Mouse (Mus musculus): ENCODE data around the gene Ccdc146.

The Ccdc146 gene

DNA sequence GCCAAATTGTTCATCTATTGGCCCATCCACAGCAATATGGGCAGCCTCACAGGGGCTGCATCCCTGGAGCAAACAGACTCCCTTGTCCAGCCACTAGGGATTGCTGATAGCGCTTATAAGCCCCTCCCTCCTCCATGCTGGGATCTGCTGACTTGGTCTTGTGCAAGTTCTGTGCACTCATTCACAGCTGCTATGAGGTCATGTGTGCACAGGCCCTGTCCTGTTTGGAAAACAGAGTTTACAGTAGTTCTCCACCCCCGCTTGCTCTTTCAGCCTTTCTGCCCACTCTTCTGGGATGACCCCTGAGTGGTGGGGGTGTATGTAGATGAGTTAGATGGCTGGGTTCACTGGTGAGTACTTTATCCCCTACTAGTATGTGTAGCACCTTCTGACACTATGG, 157.4 kb downstream of the Ccdc146 start:
- in situ Hi-C loops (cut with MboI; ENCODE audit: low sequenced_read_pairs) = loop anchor here (10.0 kb wide), 1 partner anchor 328 kb away; no protein-coding TSS in a partner anchor

DNA sequence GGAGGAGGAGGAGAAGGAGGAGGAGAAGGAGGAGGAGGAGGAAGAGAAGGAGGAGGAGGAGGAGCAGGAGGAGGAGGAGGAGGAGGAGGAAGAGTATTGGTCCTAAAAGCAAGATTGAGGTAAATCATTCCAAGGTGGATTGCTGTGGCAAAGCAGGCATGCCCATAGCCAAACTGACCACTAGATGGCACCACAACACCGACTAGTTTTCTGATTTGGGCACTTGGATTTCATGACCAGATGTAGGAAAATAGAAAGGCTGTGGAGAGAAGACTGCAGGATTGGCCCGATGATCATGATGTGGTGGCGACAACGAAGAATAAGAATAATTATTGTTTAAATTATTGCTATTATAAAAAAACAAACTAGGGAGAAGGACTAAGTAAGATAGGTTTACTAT, 159.4 kb downstream of the Ccdc146 start:
- in situ Hi-C loops (cut with MboI; ENCODE audit: low sequenced_read_pairs) = loop anchor here (10.0 kb wide), 1 partner anchor 330 kb away; no protein-coding TSS in a partner anchor

DNA sequence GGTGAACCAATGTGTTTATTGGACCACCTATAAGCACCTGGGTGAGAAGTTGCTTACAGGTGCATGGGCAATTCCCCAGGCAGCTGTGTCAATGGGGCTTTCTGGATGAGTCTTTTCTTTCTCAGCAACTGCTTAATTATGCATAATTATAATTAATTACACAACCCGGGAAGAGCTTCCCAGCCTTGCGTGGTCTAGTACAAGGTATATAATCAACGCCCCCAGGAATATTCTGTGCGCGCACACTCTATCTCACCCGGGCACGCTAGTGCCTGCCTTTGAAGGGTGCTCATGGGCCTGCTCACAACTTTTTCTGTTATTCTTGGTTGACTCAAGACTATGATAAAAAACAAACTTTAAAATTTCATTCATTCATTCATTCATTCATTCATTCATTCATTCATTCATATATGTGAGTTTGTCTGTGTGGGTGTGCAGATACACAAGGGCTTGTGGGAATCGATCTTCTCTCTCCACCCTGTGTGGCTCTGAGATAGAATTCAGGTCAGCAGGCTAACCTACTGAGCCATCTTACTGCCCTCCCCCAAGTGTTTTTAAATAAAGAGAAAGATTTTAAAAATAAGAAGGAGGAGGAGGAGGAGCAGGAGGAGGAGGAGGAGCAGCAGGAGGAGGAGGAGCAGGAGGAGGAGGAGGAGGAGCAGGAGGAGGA, 160.0 kb downstream of the Ccdc146 start:
- in situ Hi-C loops (cut with MboI; ENCODE audit: low sequenced_read_pairs) = loop anchor here (10.0 kb wide), 1 partner anchor 330 kb away; no protein-coding TSS in a partner anchor

DNA sequence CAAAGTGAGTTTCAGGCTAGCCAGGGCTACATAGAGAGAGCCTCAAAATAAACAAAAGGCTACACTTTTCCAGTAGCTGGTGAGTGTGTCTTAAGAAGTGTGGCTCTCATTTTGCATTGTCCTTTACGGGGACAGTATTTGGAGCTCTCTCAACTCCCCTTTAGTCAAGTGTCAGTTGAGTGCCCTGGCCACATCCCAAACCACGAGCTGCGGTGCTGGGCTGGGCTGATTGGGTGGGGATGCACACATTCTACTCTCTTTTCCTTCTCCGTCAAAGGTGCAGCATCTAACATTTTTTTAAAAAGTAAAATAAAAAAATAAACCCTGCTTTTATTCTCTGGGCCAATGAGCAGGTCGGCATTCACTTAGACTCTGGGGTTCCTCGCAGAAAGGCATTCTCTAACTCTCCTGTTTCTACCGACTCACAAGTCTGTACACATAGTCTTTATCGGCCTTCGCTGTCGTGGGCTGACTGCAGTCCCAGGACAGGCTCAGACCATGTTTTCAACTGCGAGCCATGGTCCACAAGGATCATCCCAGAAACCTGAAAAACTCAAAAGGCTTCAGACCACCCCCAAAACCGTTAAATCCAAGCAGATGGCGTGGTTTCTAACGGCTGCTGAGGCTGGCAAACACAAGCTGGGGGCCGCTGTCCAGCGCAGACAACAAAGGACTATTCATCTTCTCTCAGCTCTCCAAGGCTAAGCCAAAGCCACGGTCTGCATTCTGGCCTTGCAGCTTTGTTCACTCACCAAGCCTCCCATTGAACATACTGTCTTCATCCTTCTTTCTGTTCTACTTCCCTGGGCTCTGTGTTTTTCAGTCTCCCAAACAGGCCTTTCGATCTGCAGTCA, 161.0 kb downstream of the Ccdc146 start:
- in situ Hi-C loops (cut with MboI; ENCODE audit: low sequenced_read_pairs) = loop anchor here (10.0 kb wide), 1 partner anchor 331 kb away; no protein-coding TSS in a partner anchor

DNA sequence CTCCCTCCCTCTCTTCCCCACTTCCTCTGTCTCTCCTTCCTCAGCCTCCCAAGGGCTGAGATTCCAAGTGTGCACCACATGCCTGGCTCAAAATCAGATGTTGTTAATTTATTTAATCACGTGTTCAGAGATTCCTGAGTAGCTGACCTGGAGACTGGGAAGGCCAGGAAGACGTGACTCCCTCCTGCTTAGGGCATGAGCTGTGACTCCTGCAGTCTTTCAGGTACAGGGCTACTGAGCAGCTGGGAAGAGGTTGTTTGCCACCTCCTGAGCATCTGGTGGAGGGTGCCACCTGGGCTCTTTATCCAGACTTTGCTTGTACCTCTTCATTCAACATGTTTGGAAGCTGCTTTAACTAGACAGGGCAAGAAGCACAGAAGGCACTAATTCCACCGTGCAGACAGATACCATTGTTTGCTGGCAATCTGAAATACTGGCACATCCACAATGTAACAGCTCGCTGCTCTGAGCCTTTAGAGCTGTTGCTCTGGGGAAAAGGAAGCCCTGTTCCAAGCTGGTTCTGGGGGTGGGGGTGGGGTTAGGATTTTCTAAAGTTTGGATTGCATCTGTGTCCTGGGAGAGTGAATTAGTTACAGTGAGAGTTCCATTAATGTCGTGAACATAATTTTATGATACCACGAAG, 163.2 kb downstream of the Ccdc146 start:
- in situ Hi-C loops (cut with MboI; ENCODE audit: low sequenced_read_pairs) = loop anchor here (10.0 kb wide), 1 partner anchor 333 kb away; no protein-coding TSS in a partner anchor

DNA sequence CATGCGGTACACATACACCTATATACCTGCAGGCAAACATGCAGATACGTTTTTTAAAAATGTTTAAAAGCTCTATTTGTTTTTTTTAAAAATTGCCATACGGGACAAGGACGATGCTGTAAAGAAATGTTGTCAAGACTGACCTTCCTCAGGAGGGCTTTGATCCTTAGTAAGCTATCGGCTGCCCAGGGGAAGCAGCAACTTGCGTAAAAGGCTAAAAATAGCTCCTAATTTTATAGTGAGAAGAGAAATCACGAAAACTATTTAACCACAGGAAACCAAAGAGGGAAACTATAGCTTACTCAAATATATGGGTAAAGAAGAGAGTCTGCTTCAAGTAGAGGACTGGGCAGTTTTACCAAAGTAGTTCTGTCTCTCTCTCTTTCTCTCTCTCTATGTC, 163.7 kb downstream of the Ccdc146 start:
- in situ Hi-C loops (cut with MboI; ENCODE audit: low sequenced_read_pairs) = loop anchor here (10.0 kb wide), 1 partner anchor 334 kb away; no protein-coding TSS in a partner anchor

DNA sequence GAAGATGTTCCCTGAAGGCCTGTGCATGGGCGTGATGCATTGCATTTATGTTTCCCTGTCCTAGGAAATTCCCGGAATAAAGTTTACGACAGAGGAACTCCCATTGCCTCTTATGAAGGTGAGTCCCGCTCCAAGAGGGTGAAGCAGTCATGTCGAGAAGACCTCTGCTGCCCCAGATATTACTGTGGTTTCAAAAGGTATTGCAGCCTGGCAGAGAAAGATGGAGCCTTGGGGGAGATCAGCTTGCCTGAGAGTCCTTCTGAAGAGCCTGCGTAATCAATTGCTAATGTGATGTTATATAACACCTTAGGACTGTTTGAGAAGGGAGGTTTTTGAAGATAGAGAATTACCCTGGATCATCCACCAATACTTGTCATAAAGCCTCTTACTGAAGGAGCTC, 166.7 kb downstream of the Ccdc146 start:
- in situ Hi-C loops (cut with MboI; ENCODE audit: low sequenced_read_pairs) = no loop called here

DNA sequence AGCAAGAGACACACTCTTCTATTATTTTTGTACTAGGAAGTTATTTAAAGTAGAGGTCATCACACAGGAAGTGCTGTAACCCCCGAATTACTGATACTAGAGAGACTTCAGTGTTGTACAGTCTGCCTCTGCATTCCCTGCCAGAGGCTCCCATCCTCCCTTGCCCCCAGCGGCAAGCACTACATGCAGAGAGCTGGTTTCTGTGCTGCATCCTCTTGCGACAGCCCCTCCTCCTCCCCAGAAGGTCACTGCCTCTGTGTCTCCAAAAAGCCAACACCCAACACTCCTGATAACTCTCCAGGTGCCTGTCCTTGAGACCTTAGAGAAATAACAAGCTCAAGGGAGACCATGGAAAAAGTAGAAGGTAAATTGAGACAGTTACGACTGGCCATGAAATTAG, 167.4 kb downstream of the Ccdc146 start:
- in situ Hi-C loops (cut with MboI; ENCODE audit: low sequenced_read_pairs) = no loop called here

DNA sequence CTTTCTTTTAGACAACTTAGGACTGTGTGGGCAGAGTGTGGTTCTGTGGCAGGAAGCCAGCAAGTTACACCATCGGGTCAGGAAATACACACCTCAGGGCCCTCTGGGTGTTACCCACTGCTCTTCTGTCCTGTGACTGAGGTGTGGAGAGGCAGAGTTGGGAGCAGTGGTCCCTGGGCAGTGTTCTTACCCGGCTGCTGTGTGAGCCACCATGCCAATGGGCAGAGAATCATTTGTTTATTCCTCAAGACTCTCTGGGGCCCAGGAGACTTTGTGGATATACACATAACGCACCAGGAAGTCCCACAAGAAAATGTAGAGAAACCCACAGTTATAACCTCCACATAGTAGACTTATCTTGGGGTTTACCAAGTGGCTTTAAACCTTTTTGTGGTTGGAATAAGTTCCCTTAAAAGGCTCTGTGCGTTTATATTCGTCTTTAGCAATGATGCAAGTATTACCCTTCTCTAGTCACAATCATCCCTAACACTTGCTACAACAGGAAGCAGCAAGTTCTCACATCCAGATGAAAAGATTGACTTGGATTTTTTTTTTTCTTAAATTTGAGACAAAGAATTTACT, 168.8 kb downstream of the Ccdc146 start:
- in situ Hi-C loops (cut with MboI; ENCODE audit: low sequenced_read_pairs) = no loop called here

DNA sequence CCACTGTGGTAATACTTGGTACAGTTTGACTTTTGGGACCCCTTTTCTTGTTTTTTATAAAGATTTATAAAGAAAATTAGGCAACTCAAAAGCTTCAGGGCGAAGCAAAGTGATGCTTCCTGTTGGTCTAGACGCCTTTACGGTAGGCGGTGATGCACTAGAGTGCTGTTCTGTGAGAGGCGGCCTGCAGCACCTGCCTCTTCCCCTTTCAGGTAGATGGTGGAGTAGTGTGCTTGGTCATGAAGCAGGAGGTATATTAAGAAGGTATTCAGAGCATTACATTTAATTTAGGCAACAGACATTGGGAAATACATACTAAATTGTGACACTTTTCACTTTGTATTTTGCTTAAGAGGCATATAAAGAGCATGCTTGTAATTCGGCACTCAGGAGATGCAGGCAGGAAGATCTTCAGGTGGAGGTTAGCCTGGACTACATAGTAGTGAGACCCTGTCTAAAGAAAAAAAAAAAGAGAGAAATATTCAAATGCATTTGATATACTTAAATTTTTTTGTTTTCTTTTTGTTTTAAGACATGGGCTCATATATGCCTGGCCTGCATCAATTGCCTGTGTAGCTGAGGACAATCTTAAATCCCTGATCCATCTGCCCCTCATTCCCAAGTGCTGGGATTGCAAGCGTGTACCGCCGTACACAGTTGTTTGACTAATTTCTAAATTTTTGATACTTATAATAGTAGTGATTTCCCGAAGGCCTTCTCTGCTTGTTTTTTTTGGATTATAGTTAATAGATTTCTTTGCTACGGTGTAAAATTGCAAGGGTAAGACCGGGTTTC, 169.5 kb downstream of the Ccdc146 start:
- in situ Hi-C loops (cut with MboI; ENCODE audit: low sequenced_read_pairs) = no loop called here

DNA sequence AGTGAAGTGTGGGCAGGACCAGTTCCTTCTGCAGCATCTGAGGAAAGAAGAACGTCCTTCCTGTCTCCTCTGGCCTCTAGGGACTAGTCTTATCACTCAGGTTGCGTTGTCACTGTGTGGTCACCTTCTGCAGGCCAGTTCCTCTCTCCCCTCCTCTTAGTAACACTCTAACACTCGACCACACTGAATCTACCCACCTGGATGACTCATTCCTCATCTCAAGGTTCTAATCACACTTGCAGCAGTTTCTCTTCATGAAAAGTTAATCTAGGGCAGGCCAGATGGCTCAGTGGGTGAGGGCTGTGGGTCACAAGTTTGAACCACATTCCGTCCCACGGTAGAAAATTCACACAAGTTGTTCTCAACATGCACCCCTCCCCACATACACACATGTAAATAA, 175.6 kb downstream of the Ccdc146 start:
- in situ Hi-C loops (cut with MboI; ENCODE audit: low sequenced_read_pairs) = no loop called here

DNA sequence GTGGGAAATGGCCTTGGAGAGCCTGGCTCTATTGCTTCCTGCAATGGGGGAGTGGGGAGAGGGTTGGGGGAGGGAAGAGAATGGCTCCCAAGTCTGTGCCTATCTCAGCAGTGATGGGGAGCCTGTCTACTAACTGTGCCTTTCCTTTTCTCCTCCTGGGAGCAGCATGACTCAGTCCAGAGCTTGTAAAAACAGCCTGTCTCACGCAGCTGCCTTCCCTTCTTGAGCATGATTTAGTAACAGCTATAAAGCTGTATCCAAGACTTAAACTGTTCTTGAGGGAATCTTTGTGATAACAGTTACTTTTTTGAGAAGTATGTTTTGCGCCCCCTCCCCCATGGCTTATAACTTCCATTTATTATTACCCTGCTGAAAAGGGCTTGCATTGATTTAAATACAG, 176.6 kb downstream of the Ccdc146 start:
- in situ Hi-C loops (cut with MboI; ENCODE audit: low sequenced_read_pairs) = no loop called here

DNA sequence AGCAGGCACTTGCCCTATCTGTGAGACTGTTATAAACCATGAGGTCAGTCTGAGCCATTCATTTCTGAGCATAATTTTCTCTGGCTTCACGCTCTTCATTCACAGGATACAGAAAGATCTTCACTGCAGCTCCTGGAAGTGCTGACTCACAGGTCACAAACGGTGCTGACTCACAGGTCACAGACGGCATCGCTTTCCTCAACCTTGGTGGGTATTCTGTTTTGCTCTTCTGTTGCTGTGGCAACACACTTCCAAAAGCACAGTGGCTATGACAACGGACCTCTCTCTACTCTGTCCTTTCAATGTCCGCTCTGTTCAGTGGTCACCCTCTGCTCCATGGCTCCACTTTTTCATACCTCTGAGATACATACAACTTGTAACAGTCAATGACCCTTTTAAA, 177.7 kb downstream of the Ccdc146 start:
- in situ Hi-C loops (cut with MboI; ENCODE audit: low sequenced_read_pairs) = no loop called here

DNA sequence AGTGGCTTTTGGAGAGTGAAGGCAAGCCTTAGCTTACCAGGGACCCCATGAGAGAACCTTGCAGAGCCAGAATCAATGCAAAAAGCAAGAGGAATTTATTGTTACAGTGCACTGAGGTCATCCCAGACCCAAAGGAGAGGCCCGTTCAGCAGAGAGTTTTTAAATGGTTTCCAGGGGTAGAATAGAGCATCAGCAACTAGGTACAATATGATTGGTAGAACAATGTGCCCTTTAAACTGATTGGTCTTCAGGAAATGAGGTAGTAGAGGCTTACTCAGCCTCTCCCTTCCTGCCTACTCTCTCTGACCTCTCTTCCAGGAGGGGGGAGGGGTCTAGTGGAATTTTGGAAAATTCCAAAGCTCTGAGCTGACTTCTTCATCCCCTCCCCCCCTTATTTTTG, 179.2 kb downstream of the Ccdc146 start:
- in situ Hi-C loops (cut with MboI; ENCODE audit: low sequenced_read_pairs) = no loop called here

DNA sequence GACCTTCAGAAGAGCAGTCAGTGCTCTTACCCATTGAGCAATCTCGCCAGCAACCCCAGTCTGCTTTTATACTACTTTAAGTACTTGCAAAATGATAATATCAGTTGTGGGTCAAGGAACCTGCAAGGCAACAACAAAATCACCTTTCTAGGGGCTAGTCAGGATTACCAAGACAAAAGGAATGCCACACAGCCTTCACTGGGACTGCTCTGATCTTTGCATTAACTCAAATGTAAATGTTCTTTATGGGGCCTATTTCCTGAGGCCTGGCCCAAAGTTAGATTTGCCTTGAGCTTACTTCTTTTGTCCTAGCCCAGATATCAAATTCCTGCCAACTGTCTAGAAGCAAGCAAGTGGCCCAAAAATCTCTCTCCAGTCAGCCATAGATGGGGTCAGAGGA, 179.9 kb downstream of the Ccdc146 start:
- in situ Hi-C loops (cut with MboI; ENCODE audit: low sequenced_read_pairs) = no loop called here
